Mouse (Mus musculus) ES-Bruce4 (cell line): ENCODE data around the gene Tm2d3.

Experiments used
- CTCF ChIP-seq: IDR thresholded peaks from one replicate; pipeline ENCODE4 v1.8.1; 2011; ENCODE audit warnings: low read depth, low read length
- EP300 ChIP-seq: IDR thresholded peaks from 2 replicates; pipeline ENCODE4 v1.6.1; 2011; ENCODE audit warnings: low read depth, low read length; ENCODE audit not compliant: insufficient read depth

DNA sequence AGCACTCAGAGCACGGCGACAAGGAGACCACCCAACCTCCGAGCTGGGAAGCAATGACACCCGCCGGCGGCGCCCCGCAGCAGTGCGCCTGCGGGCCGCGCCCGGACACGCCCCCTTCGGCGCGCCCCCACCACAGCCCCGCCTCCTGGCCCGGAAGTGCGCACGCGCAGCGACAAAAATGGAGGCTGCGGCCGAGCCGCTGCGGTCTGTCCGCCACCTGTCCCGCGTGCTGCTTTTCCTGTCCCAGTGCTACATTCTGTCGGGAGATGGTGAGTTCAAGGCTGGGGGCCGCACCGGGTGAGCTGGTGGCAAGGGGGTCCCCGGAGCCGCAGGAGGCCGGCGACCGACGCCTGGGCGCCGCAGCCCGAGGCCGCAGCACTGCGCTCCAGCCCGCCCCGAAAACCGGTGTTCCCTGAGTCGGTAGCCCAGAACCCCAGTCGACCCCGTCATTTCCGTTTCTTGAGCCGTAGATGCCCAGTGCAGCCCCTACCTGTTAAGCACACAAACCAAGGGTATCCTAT is 2.4 kb downstream of the Tm2d3 start:
- no peak for TF ChIP-seq EP300
- no peak for TF ChIP-seq CTCF
